Comparison of ENCODE assay signal across 8 mouse cellular contexts in the genomic region with DNA sequence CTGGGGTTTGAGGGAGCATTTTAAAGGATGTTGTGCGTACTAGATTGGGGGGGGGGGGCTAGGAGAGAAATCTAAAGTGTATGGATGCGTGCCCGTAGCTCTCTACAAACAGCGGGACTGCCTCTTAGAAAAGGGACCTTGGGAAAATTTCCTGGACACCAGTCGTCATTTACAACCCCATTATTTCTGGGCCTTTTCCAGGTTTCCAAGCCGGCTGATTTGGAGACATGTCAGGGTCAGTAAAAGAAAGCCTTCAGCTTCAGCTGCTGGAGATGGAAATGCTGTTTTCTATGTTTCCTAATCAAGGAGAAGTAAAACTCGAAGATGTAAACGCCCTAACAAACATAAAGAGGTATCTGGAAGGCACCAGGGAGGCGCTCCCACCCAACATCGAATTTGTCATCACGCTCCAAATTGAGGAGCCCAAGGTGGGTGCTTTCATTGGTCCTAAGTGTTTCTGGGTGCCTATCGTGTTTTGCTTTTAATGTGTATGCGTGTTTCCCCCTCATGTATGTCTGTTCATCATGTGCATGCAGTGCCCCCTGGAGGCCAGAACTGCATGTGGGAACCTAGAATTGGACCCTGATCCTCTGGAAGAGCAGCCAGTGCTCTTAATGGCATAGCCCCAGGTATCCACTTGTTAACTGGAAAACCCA. TPM values are rescaled to one million over a fixed set of nuclear protein-coding genes. Genes with fewer than 3 reads are reported as not detected.
DNase-seq lines count a peak whose midpoint lies in the region; ATAC-seq and TF ChIP-seq lines count a peak whose summit lies in the region.

No protein-coding gene starts in this region.

- H3K36me3 ChIP-seq in megakaryocyte, embryonic 14.5 days (replicated peaks; ENCODE audit: low read length), result peaks cover 25% of the 10 kb centered on the region

- peak; percentile 61 for ATAC-seq in activated CD4-positive, CD25-positive, alpha-beta regulatory T cell, adult 4 months

- no peaks in the 10 kb centered on the region for H3K9me3 ChIP-seq in megakaryocyte, embryonic 14.5 days

- DNase-seq in gastrocnemius, postnatal 10 days, result peak; percentile 76
- DNase-seq in induced T-regulatory cell, adult 2 months (ENCODE audit: low read depth), result peak; percentile 93
- DNase-seq in left cerebral cortex, adult 8-10 months (ENCODE audit: low spot score in 2 of 2), result peak; percentile 74 to 80
- peak; percentile 83 to 90 for DNase-seq in right cerebral cortex, adult 2 months (ENCODE audit: low spot score in 2 of 2)
- peak; percentile 65 for DNase-seq in urinary bladder, postnatal 25 days (ENCODE audit: low spot score)

- no peaks in the 10 kb centered on the region for H3K27me3 ChIP-seq in megakaryocyte, embryonic 14.5 days (replicated peaks)

- no peak overlapping the region for H3K27ac ChIP-seq in cortical plate, adult 2 months (ENCODE audit: insufficient read depth, low read length)

- H3K4me3 ChIP-seq in cortical plate, adult 2 months (ENCODE audit: insufficient read depth, low read length), result peak overlapping the region; percentile 85
- H3K4me3 ChIP-seq in megakaryocyte, embryonic 14.5 days (replicated peaks), result peak overlapping the region; percentile 98

- TF ChIP-seq POLR2A in cortical plate, adult 2 months (IDR thresholded peaks at IDR 0.05; ENCODE audit: extremely low read depth, insufficient read depth, low read length), result no peak

- TF ChIP-seq CTCF in cortical plate, adult 2 months (IDR thresholded peaks at IDR 0.05; ENCODE audit: extremely low read depth, insufficient read depth, low read length), result peak; percentile 75

- H3K4me1 ChIP-seq in cortical plate, adult 2 months (ENCODE audit: control insufficient read depth, insufficient read depth, low read length), result 0 out of 2 replicates have a peak, but pooled peaks cover 1% of the 10 kb centered on the region
- H3K4me1 ChIP-seq in megakaryocyte, embryonic 14.5 days, result peaks cover 47% of the 10 kb centered on the region

RNA-seq across cellular contexts. Expression of gene Rwdd2a, which starts 1.0 kb away (rescaled TPM):
- 1 to 10 TPM; 4.8 to 5.0 TPM for polyA plus RNA-seq in activated CD4-positive, CD25-positive, alpha-beta regulatory T cell, adult 4 months (2017; shearing (Covaris generic))
- 24.2 and 26.1 TPM in 2 replicates for polyA plus RNA-seq in cortical plate, adult 2 months (2012; rRNA removed)
- total RNA-seq in gastrocnemius, postnatal 10 days (2021), result under 1 TPM; 0.63 to 0.92 TPM
- 10 to 100 TPM; 28.6 to 32.2 (median 30.4) TPM for total RNA-seq in left cerebral cortex, adult 8-10 months (2022)
- not detected in 2 replicates for polyA plus RNA-seq in megakaryocyte, embryonic 14.5 days (2012; ENCODE audit: insufficient read depth, low replicate concordance)

RNA-seq across cellular contexts. Expression of gene Pgm3, which starts 1.1 kb away (rescaled TPM):
- 10 to 100 TPM; 17.3 to 18.7 TPM for polyA plus RNA-seq in activated CD4-positive, CD25-positive, alpha-beta regulatory T cell, adult 4 months (2017; shearing (Covaris generic))
- polyA plus RNA-seq in cortical plate, adult 2 months (2012; rRNA removed), result 9.9 and 10.8 TPM in 2 replicates
- total RNA-seq in gastrocnemius, postnatal 10 days (2021), result 1 to 10 TPM; 8.5 to 9.1 TPM
- total RNA-seq in left cerebral cortex, adult 8-10 months (2022), result 10 to 100 TPM; 17.9 to 21.1 (median 18.7) TPM
- 0.86 TPM in 1 of 2 replicates, not detected in the other for polyA plus RNA-seq in megakaryocyte, embryonic 14.5 days (2012; ENCODE audit: insufficient read depth, low replicate concordance)
